Mouse (Mus musculus) megakaryocyte, adult 5-6 weeks (primary cell): Measurements from ENCODE around the gene Meis2. TPM values are rescaled to one million over a fixed set of nuclear protein-coding genes. Genes with fewer than 3 reads are reported as not detected.

Experiments
- ATAC-seq: 2 replicates; pipeline ENCODE4 v1.8.0; 2016; ENCODE audit warnings: mild to moderate bottlenecking, inconsistent platforms; ENCODE audit not compliant: poor library complexity, severe bottlenecking
- total RNA-seq, 2 experiments: library from RNA; stranded (forward) in 1 of 2; stranded (reverse) in 1 of 2; fragments of 153-499, 151-499 nt in 1 of 2; fragments of 221-1000, 200-1000 nt in 1 of 2; gene quantifications; 2 replicates each; pipeline versions ENCODE4 v1.2.3 to v1.2.4; 2015 to 2017

The Meis2 gene
- total RNA-seq, 2 experiments from 2014 or later: not detected

DNA sequence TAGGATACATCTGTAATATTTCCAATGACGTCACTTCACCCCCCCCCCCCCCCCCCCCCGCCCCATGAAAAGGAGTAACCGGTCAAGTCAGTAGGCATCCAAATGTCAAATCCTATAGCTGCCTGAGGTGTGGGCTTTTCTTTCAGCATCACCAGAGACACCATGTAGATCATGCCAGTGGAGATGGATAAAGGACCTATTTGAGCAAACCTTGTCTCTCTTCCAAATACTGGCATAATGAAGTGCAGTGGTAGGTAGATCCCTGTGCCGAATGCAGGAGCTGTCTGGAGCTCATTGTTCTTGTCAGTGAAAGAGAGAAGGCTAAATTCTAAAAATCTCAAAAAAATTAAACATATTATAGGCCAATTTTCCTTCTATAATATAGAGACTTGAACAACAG lies 151.1 kb downstream of the Meis2 start:
- no peak for ATAC-seq

GRCm38 (mm10) chr2:115912948-115913529 lies 152.6 kb downstream of the Meis2 start:
- ATAC-seq: no peak

DNA sequence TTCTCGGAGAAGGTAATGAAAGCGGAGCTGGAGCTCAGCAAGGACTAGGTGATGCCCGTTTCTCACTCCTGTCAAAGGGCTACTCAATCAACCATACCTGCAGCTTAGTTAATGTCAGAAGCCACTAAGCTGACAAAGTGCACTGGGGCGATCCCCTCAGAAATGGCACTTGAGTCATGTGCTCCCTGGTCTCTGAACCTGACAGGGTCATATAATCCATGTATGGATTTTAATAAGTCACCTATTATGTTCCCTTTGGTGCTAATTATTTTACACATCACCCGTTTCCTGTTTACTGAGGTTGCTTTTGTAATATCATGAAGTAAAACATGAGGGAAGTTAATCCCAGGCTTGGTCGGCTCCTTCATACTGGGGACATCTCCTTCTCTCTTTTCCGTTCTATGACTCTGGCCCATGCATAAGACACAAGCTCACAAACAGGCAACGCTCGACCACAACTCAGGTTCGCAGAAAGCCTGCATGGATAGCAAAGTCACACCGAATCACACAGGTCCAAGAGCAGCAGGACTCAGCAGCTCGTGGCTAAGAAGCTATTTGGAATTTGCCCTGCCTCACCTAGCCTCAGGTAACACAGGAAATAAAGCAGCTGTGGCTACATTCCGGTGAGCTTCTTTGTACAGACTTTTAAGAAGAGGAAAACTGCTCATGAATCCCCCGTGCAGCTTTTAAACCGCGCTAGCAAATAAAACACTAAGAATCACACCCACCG lies 153.6 kb downstream of the Meis2 start:
- no peak for ATAC-seq

DNA sequence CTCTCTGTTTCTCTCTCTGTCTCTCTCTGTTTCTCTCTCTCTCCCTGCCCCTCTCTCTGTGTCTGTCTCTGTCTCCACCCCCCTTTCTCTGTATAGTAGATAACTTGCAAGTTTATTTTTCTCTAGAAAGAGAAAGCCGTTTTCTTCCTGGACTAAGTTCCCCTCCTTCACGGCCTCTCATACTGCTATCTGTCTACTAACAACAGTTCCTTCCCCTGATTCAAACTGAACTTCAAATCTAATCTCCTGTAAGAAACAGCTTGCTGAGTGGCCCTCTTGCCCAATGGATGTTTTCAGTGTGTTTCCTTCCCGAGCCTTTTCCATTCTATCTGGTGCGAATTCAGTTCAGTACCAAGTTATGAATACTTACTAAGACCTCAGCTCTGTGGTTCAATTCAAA lies 155.4 kb downstream of the Meis2 start:
- ATAC-seq: no peak

DNA sequence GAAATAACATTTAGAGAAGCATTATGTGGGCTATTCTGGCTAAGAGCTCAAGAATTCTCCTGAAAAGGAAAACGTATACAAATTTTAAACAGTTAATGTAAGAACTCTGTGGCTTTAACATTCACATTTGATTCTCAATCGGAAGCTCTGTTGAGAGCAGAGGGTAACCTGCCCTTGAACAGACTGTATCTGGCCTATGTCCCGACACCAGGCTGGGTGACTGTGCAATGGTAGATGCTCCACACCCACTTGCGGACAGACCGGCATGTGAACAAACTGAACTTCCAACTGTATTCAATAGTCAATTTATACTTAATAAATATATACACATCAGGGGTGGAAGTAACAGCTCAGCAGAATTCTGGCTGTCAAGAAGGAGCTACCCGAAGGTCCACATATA lies 164.6 kb downstream of the Meis2 start:
- no peak for ATAC-seq

GRCm38 (mm10) chr2:115897559-115897958 lies 168.1 kb downstream of the Meis2 start:
- no peak for ATAC-seq

- ATAC-seq: no peak
These were observed 168.6 kb downstream of the Meis2 start for GRCm38 (mm10) chr2:115897001-115897400.

GRCm38 (mm10) chr2:115895717-115896116 lies 169.9 kb downstream of the Meis2 start:
- ATAC-seq: no peak

GRCm38 (mm10) chr2:115895256-115895655 lies 170.4 kb downstream of the Meis2 start:
- ATAC-seq: no peak

GRCm38 (mm10) chr2:115893113-115893512 lies 172.5 kb downstream of the Meis2 start:
- ATAC-seq: no peak

DNA sequence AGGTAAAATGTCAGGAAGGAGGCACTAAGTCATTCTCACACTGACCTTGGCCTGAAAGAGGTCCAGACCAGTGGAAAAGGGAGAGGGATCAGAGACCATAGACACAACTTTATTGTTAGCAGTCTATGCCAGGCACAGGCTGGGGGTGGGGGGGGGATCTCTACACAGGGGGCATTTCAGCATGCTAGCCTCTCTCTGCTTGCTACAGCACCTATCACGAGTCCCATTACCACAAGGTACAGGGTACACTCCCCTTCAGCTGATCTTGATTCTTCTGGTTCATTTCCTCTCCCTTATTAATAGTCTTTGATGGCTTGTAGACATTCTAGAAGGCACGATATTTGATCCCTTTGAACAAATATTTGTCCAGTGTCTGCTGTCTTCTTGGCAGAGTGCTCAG lies 174.9 kb downstream of the Meis2 start:
- ATAC-seq: no peak

DNA sequence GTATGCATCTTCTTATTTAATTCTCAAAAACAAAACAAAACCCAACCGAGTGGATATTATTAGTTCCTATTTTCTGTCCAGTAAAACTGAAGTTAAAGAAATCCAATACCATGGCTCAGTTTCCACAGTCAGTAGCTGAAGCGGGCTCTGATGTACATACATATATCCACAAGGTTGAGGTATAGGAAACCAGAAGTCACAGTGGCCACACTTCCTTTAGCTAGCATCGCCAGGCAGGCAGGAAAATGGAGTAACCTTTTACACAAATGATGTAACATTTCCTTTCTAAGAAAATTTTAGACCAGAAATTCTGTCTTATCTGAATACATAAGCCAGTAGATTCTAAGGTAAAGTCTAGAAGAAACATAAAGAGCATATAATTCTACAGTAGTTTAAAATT lies 175.6 kb downstream of the Meis2 start:
- peak; percentile 81 for ATAC-seq

DNA sequence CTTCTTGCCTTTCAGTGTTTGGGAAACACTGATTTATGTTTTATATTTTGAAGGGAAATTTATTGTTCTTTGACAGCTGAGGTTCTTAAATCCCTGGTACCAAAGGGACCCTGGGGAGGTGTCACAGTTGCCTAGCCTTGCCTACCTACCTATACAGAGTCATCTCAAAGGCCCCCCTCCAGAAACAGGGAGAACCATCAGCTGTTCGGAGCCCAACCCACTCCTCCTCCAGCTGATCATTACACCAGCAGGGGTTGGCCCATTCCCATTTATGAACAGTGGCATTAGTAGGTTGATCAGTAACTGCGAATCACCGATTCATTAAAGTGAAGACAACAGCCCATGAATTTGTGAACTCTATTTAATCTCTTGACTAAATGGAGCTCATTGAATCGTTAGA lies 176.4 kb downstream of the Meis2 start:
- no peak for ATAC-seq

- peak; percentile 38 for ATAC-seq
These were observed 177.1 kb downstream of the Meis2 start for GRCm38 (mm10) chr2:115888336-115889077.

GRCm38 (mm10) chr2:115887631-115888030 lies 178.0 kb downstream of the Meis2 start:
- no peak for ATAC-seq

DNA sequence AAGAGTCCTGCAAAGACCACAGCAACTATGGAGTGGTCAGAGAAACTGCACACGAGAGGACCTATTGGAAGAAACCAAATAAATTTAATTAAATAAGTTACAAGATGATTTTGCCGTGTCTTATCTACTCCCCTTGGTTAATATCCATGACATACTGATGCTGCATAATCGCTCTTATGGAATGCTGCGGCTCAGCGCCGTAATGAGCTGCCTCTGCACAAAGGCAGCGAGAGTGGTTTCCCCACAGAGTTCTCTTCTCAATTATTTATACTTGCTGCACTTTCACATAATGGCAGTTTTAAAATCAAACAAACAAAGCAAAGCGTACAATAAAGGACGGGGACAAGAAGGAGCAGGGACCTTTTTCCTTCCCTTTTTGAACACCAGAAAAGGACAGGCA lies 181.5 kb downstream of the Meis2 start:
- no peak for ATAC-seq

- no peak for ATAC-seq
These were observed 182.1 kb downstream of the Meis2 start for GRCm38 (mm10) chr2:115883520-115883919.

DNA sequence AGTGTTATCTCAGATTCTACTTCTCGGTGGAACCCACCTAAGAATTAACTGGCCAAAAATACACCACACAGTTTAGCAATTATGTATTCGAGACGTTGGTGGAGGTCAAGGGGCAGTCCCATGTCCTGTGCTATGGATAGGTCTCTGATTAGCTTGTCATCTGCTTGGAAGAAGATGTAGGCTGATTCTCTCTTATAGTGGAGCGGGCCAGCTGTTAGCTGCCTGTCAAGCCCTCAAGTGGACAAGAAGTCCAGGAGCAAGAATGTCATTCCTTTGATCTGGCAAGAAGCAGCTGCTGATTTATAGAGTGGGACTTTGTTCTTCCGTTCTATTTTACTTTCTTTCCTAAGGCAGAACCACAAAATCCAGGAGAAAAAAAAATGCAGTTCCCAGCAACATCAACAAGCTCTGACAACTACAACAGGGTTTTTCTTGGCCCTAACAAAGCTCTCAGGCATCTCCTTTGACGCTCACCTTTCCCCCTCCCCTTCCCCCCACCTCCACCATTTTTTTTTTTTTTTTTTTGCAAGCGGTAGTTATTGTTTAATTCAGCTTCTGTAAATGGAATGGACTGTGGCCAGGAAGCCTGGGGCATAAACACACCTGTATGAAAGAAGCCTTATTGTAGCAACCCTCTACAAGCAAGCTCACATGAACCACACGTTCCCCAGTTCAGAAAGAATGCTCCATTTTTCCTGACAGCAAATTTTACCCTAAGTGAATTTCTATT lies 189.7 kb downstream of the Meis2 start:
- ATAC-seq: no peak

DNA sequence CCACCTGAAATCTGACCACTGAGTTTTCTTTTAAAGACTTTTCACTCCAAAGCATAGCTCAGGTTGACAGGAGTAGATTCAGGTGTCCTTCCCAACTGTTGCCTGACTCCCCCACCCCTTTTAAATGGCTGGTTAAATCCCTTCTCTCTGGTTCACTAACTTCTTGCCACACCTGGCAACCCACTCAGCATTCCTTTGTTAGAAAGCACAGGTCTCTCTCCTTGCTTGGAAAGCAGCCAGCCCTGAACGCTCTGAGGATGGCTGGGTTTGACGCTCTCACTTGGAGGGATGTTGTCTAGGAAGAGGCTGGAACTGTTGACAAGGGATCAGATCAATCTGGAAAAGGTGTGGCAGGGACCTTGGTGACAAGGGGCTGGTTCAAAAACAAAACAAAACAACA lies 192.8 kb downstream of the Meis2 start:
- ATAC-seq: no peak

DNA sequence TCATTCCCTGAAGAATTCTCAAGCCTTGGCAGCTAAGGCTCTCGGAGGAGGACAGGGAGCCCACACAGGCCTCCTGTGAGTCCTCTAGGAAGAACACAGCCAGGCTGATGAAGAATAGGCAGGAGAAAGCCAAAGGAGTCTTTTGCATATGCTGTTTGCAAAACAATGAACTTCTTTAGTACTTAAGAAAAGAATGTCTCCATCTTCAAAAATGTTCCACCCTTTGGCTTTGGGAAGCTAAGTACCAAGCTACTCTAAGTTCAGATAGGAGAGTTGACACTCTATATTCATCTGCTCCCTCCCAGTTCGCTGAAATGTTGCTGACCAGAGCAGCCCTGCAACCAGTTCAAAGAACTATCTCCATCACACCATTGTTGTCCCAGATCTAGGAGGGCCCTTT lies 195.7 kb downstream of the Meis2 start:
- ATAC-seq: no peak

- ATAC-seq: 0 out of 2 replicates have a peak, but pooled peaks have one; percentile 5
These were observed 204.9 kb downstream of the Meis2 start for GRCm38 (mm10) chr2:115860600-115861347.
